Mouse (Mus musculus) ES-Bruce4 (cell line): ENCODE results near the gene Pwwp2a. TPM values are rescaled to one million over a fixed set of nuclear protein-coding genes. Genes with fewer than 3 reads are reported as not detected.

Source experiments
- H3K27ac ChIP-seq: 2 replicates; pipeline ENCODE4 v1.5.1; 2012; ENCODE audit warnings: low read length, inconsistent platforms; ENCODE audit not compliant: insufficient read depth
- H3K27me3 ChIP-seq: 2 replicates; pipeline ENCODE4 v1.6.1; 2012; ENCODE audit warnings: mild to moderate bottlenecking, low read length, inconsistent platforms; ENCODE audit not compliant: control insufficient read depth, poor library complexity, insufficient read depth, severe bottlenecking
- H3K36me3 ChIP-seq: 2 replicates; pipeline ENCODE4 v1.6.1; 2012; ENCODE audit warnings: inconsistent platforms, mild to moderate bottlenecking, low read length, moderate library complexity; ENCODE audit not compliant: control insufficient read depth, poor library complexity, insufficient read depth, severe bottlenecking
- H3K4me1 ChIP-seq: one replicate; pipeline ENCODE4 v1.8.1; 2011; ENCODE audit warnings: low read length; ENCODE audit not compliant: control insufficient read depth, insufficient read depth
- H3K4me3 ChIP-seq: 2 replicates; pipeline ENCODE4 v1.5.1; 2011; ENCODE audit warnings: low read depth, mild to moderate bottlenecking, low read length
- H3K9ac ChIP-seq: 2 replicates; pipeline ENCODE4 v1.6.1; 2012; ENCODE audit warnings: low read depth, mild to moderate bottlenecking, inconsistent platforms; ENCODE audit not compliant: poor library complexity, severe bottlenecking
- H3K9me3 ChIP-seq: replicated peaks from 2 replicates; pipeline ENCODE4 v1.6.1; 2012; ENCODE audit warnings: mild to moderate bottlenecking, low read length, inconsistent platforms; ENCODE audit not compliant: control insufficient read depth, poor library complexity, insufficient read depth, severe bottlenecking
- CTCF ChIP-seq: IDR thresholded peaks from one replicate; pipeline ENCODE4 v1.8.1; 2011; ENCODE audit warnings: low read depth, low read length
- EP300 ChIP-seq: IDR thresholded peaks from 2 replicates; pipeline ENCODE4 v1.6.1; 2011; ENCODE audit warnings: low read depth, low read length; ENCODE audit not compliant: insufficient read depth
- POLR2A ChIP-seq: IDR thresholded peaks from one replicate; pipeline ENCODE4 v1.8.1; 2011; ENCODE audit warnings: low read length; ENCODE audit not compliant: insufficient read depth
- polyA plus RNA-seq: library from polyadenylated mRNA; stranded (reverse); fragments of >200 nt; gene quantifications from 2 replicates; pipeline ENCODE4 v1.2.4, GENCODE M21; 2011; ENCODE audit warnings: low read depth; ENCODE audit not compliant: missing spikeins, insufficient read depth, insufficient read length

Gene Pwwp2a
- 87.5 and 88.6 TPM in 2 replicates for polyA plus RNA-seq

DNA sequence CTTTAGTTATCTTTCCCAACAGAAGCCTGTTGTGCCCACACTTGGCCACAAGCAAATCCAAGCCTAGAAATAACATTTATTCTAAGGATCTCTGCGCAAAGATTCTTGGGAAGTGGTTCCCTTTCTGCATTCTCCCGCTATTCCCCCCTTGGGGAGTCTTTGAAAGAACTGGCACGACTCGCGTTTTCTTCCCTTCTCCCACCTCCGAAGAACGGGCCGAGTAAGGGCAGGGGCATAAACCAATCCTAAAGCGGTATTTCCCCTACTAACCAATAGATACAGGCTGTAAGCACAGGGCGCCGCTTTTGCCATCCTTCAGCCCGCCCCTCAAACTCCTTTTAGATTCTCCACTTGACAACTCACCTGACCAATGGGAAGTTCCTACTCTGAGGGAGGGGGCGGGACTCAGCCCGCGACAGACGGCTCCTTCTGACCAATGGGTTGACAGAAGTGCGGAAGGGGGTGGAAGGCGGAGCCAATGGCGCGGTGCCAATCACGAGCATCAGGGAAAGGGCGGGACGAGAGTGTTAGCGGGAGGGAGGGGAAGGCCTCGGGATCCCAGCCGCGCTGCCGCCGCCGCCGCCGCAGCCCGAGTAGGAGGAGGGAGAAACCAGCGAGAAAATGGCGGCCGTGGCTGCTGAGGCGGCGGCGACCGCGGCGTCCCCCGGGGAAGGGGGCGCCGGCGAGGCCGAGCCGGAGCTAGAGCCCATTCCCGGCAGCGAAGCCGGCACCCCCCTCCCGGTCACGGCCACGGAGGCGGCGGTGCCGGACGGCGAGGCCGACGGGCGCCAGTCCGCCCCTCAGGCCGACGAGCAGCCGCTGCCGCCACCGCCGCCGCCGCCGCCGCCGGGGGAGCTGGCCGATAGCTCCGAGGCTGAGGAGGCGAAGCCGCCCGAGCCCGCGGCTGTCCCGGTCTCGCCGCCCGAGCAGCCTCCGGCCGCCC, at the start of gene Pwwp2a:
TSS of gene Pwwp2a (plus strand) at position 527 of the 943 bp plus-strand sequence.
- peak within 1 kb of the TSS; percentile 100 for H3K9ac ChIP-seq
- peak within 1 kb of the TSS; percentile 76 for H3K27ac ChIP-seq
- peaks cover 22% of the 10 kb centered on the region for H3K36me3 ChIP-seq
- H3K4me1 ChIP-seq = peaks cover 2% of the 10 kb centered on the region
- H3K4me3 ChIP-seq = peak within 1 kb of the TSS; percentile 75
- no peaks in the 10 kb centered on the region for H3K27me3 ChIP-seq
- H3K9me3 ChIP-seq = no peaks in the 10 kb centered on the region
- no peak for TF ChIP-seq EP300
- TF ChIP-seq POLR2A = no peak
- TF ChIP-seq CTCF = no peak

DNA sequence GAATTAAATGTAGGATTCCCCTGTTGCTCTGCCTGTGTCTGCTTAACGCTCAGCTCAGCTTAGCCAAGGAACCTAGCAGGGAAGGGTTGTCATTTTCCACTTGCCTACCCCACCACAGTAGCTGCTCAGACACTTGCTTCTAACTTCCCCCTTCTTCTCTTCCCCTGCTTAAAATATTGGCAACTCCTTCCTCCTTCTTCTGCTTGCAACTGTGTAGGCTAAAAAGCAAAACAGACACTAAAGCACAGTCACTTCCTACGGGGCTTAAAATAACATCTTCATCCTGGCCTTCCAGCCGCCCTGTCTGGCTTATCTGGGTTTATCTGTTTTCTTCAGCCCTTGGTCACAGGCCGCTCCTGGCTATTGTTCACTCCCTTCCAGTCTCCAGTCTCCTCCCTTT, 49.2 kb upstream of the Pwwp2a start:
- Histone ChIP-seq H3K27ac (peak overlapping the region; percentile 93), H3K4me1 (peaks cover 4% of the 10 kb centered on the region)

DNA sequence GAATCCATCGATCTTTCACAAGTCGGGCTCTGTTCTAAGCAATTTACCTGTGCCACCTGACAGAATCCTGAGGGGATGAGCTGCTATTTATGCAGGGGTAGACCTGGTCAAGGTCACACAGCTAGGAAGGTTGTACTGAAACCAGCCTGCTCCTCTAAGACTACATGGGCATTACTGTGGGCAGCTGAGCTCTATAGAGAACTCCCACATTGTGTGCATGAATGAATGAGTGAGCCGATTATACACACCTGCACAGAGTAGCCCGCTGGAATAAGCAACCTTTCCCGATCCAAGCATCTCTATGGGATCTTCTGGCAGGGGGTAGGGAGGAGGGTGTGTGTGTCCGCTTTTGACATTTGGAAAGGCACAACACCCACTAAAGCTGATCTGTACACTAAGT, 48.6 kb upstream of the Pwwp2a start:
- Histone ChIP-seq H3K27me3 (no peaks in the 10 kb centered on the region), H3K36me3 (no peaks in the 10 kb centered on the region), H3K9me3 (peaks cover 3% of the 10 kb centered on the region; the same call in 1 of the 2 replicates), H3K4me3 (peak overlapping the region; percentile 45; the same call in 1 of the 2 replicates), H3K9ac (peak overlapping the region; percentile 41), H3K4me1 (peaks cover 4% of the 10 kb centered on the region), H3K27ac (peak overlapping the region; percentile 93)
- TF ChIP-seq POLR2A (no peak), CTCF (no peak), EP300 (no peak)

More for the DNA sequence above, 49.2 kb upstream of the Pwwp2a start:
- Histone ChIP-seq H3K27me3 (no peaks in the 10 kb centered on the region), H3K9ac (peak overlapping the region; percentile 41; the same call in 1 of the 2 replicates), H3K9me3 (peaks cover 3% of the 10 kb centered on the region; the same call in 1 of the 2 replicates), H3K36me3 (no peaks in the 10 kb centered on the region), H3K4me3 (no peak overlapping the region)
- no peak for TF ChIP-seq POLR2A

DNA sequence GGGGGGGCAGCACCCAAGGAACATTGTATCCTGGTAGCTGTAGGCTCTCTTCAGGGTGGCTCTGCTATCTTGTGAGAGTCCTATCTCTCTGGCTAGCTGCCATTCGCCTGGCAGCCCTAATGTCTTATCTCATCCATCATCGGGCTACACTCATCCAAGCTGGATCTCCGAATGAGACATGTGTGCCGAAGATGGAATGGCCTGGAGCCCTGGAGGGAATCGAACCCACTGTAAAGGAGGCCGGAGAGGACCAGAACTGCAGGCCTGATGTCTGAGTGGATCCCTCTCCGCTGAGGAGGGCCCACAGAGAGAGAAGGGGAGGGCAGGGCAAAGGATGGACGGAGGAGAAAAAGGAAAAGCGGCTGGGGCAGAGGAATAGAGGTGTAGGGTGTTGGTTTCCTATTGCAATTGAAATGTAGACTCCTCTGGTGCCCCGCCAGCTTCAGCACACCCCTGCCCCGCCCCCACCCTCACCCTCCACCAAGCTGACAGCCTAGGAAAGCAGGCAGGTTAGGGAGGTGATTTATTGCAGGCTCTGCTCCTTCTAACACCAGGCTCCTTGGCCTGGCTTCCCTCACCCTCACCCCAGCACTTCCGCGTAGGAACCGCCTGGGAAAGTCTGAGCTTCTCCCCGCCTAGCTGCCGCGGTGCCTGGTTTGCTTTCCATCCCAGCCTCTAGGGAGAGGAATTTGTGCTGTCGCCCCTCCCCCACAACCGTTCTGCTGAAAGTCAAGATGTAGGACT, 48.0 kb upstream of the Pwwp2a start:
- Histone ChIP-seq H3K4me1 (peaks cover 4% of the 10 kb centered on the region), H3K27ac (peak overlapping the region; percentile 93), H3K9ac (peak overlapping the region; percentile 41), H3K4me3 (peak overlapping the region; percentile 49), H3K36me3 (no peaks in the 10 kb centered on the region), H3K27me3 (no peaks in the 10 kb centered on the region), H3K9me3 (peaks cover 7% of the 10 kb centered on the region)
- no peak for TF ChIP-seq POLR2A
- no peak for TF ChIP-seq CTCF
- peak; percentile 70; the same call in 1 of the 2 replicates for TF ChIP-seq EP300

DNA sequence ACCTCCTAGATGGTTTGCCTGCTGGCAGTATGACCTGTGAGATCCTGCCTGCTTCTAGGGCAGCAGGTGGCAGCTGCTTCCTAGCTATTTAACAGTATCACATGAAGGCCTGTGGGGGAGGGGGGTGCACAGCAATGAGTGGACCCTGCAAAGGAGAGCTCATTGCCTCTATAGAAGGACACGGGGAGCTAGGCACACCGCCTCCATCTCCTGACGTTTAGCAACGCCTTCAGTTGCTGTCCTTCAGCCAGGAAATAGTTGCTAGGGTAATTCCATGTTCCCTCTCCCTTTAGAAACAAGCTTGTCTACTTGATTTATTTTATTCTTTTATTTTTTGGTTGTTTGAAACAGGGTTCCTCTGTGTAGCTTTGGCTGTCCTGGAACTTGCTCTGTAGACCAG, 45.0 kb upstream of the Pwwp2a start:
- no peaks in the 10 kb centered on the region for H3K36me3 ChIP-seq
- no peak overlapping the region for H3K4me3 ChIP-seq
- no peak for TF ChIP-seq CTCF
- TF ChIP-seq EP300 = no peak
- TF ChIP-seq POLR2A = no peak

More for the DNA sequence above, 45.0 kb upstream of the Pwwp2a start:
- Histone ChIP-seq H3K4me1 (peaks cover 4% of the 10 kb centered on the region), H3K9ac (no peak overlapping the region), H3K27me3 (no peaks in the 10 kb centered on the region), H3K9me3 (peaks cover 20% of the 10 kb centered on the region), H3K27ac (no peak overlapping the region)
